Mouse (Mus musculus): ENCODE measurements around the gene Ccdc107. TPM values are rescaled to one million over a fixed set of nuclear protein-coding genes. Genes with fewer than 3 reads are reported as not detected.

Gene Ccdc107
- polyA plus RNA-seq, 1 experiment from 2014 or later = 113 TPM

- Histone ChIP-seq H3K27ac (ENCODE audit: low read length) (peak overlapping the region; percentile 89), H3K4me3 (replicated peaks; ENCODE audit: low read length) (peak overlapping the region; percentile 57), H3K36me3 (ENCODE audit: control insufficient read depth, insufficient read depth, low read length) (0 out of 2 replicates have a peak, but pooled peaks cover 4% of the 10 kb centered on the region), H3K9me3 (replicated peaks; ENCODE audit: control insufficient read depth, low read length) (no peaks in the 10 kb centered on the region), H3K4me2 (ENCODE audit: low read depth, low read length) (peak overlapping the region; percentile 64), H3K9ac (ENCODE audit: low read length) (peak overlapping the region; percentile 77), H3K4me1 (ENCODE audit: control insufficient read depth, insufficient read depth, low read length) (peaks cover 14% of the 10 kb centered on the region), H3K27me3 (ENCODE audit: control insufficient read depth, insufficient read depth, low read length) (no peaks in the 10 kb centered on the region)
- under 1% methylated on average over 47 of the region's 47 CpGs for WGBS
- ATAC-seq (ENCODE audit: insufficient read depth, low FRiP score) = peak; percentile 89
Observed at GRCm38 (mm10) chr4:43493186-43493845, 616 bp downstream of the Ccdc107 start.

- H3K27me3 ChIP-seq (ENCODE audit: control insufficient read depth, insufficient read depth, low read length) = no peaks in the 10 kb centered on the region
- H3K4me3 ChIP-seq (replicated peaks; ENCODE audit: low read length) = peak overlapping the region; percentile 57
- peak overlapping the region; percentile 89 for H3K27ac ChIP-seq (ENCODE audit: low read length)
- peak overlapping the region; percentile 77 for H3K9ac ChIP-seq (ENCODE audit: low read length)
- 1% methylated on average over 9 of the region's 9 CpGs for WGBS
- ATAC-seq (ENCODE audit: insufficient read depth, low FRiP score) = no peak
- peaks cover 14% of the 10 kb centered on the region for H3K4me1 ChIP-seq (ENCODE audit: control insufficient read depth, insufficient read depth, low read length)
- peak overlapping the region; percentile 64 for H3K4me2 ChIP-seq (ENCODE audit: low read depth, low read length)
- H3K36me3 ChIP-seq (ENCODE audit: control insufficient read depth, insufficient read depth, low read length) = 0 out of 2 replicates have a peak, but pooled peaks cover 4% of the 10 kb centered on the region
- no peaks in the 10 kb centered on the region for H3K9me3 ChIP-seq (replicated peaks; ENCODE audit: control insufficient read depth, low read length)
Observed at GRCm38 (mm10) chr4:43493846-43494240, 1.1 kb downstream of the Ccdc107 start.

GRCm38 (mm10) chr4:43496587-43496986 is 3.9 kb downstream of the Ccdc107 start:
- no peak for ATAC-seq (ENCODE audit: insufficient read depth, low FRiP score)
- Histone ChIP-seq H3K27me3 (ENCODE audit: control insufficient read depth, insufficient read depth, low read length) (no peaks in the 10 kb centered on the region), H3K9ac (ENCODE audit: low read length) (no peak overlapping the region), H3K4me3 (replicated peaks; ENCODE audit: low read length) (no peak overlapping the region), H3K27ac (ENCODE audit: low read length) (peak overlapping the region; percentile 64; the same call in 1 of the 2 replicates), H3K4me1 (ENCODE audit: control insufficient read depth, insufficient read depth, low read length) (peaks cover 20% of the 10 kb centered on the region), H3K36me3 (ENCODE audit: control insufficient read depth, insufficient read depth, low read length) (0 out of 2 replicates have a peak, but pooled peaks cover 4% of the 10 kb centered on the region), H3K9me3 (replicated peaks; ENCODE audit: control insufficient read depth, low read length) (no peaks in the 10 kb centered on the region), H3K4me2 (ENCODE audit: low read depth, low read length) (no peak overlapping the region)
- WGBS = 68% methylated on average over 6 of the region's 6 CpGs

- H3K27me3 ChIP-seq (ENCODE audit: control insufficient read depth, insufficient read depth, low read length) = no peaks in the 10 kb centered on the region
- WGBS = 92% methylated on average over 8 of the region's 8 CpGs
- H3K4me2 ChIP-seq (ENCODE audit: low read depth, low read length) = peak overlapping the region; percentile 88
- peaks cover 20% of the 10 kb centered on the region for H3K4me1 ChIP-seq (ENCODE audit: control insufficient read depth, insufficient read depth, low read length)
- H3K27ac ChIP-seq (ENCODE audit: low read length) = no peak overlapping the region
- no peaks in the 10 kb centered on the region for H3K9me3 ChIP-seq (replicated peaks; ENCODE audit: control insufficient read depth, low read length)
- no peak overlapping the region for H3K4me3 ChIP-seq (replicated peaks; ENCODE audit: low read length)
- no peak overlapping the region for H3K9ac ChIP-seq (ENCODE audit: low read length)
- ATAC-seq (ENCODE audit: insufficient read depth, low FRiP score) = no peak
- 0 out of 2 replicates have a peak, but pooled peaks cover 4% of the 10 kb centered on the region for H3K36me3 ChIP-seq (ENCODE audit: control insufficient read depth, insufficient read depth, low read length)
Observed at GRCm38 (mm10) chr4:43497405-43497804, 4.7 kb downstream of the Ccdc107 start.

- no peak for ATAC-seq (ENCODE audit: insufficient read depth, low FRiP score)
- H3K9ac ChIP-seq (ENCODE audit: low read length) = peak overlapping the region; percentile 78
Observed at GRCm38 (mm10) chr4:43497946-43498345, 5.2 kb downstream of the Ccdc107 start.

GRCm38 (mm10) chr4:43498983-43499382 is 6.3 kb downstream of the Ccdc107 start:
- peak overlapping the region; percentile 88 for H3K4me2 ChIP-seq (ENCODE audit: low read depth, low read length)
- WGBS = 14% methylated on average over 8 of the region's 8 CpGs
- peak overlapping the region; percentile 68 for H3K27ac ChIP-seq (ENCODE audit: low read length)
- no peaks in the 10 kb centered on the region for H3K9me3 ChIP-seq (replicated peaks; ENCODE audit: control insufficient read depth, low read length)
- no peaks in the 10 kb centered on the region for H3K27me3 ChIP-seq (ENCODE audit: control insufficient read depth, insufficient read depth, low read length)
- H3K9ac ChIP-seq (ENCODE audit: low read length) = peak overlapping the region; percentile 78
- ATAC-seq (ENCODE audit: insufficient read depth, low FRiP score) = peak; percentile 10; the same call in 1 of the 2 replicates
- H3K36me3 ChIP-seq (ENCODE audit: control insufficient read depth, insufficient read depth, low read length) = 0 out of 2 replicates have a peak, but pooled peaks cover 4% of the 10 kb centered on the region
- H3K4me3 ChIP-seq (replicated peaks; ENCODE audit: low read length) = peak overlapping the region; percentile 69
- peaks cover 20% of the 10 kb centered on the region for H3K4me1 ChIP-seq (ENCODE audit: control insufficient read depth, insufficient read depth, low read length)

More at GRCm38 (mm10) chr4:43497946-43498345, 5.2 kb downstream of the Ccdc107 start:
- Histone ChIP-seq H3K4me2 (ENCODE audit: low read depth, low read length) (peak overlapping the region; percentile 88), H3K27ac (ENCODE audit: low read length) (no peak overlapping the region), H3K9me3 (replicated peaks; ENCODE audit: control insufficient read depth, low read length) (no peaks in the 10 kb centered on the region), H3K27me3 (ENCODE audit: control insufficient read depth, insufficient read depth, low read length) (no peaks in the 10 kb centered on the region), H3K4me3 (replicated peaks; ENCODE audit: low read length) (peak overlapping the region; percentile 69), H3K36me3 (ENCODE audit: control insufficient read depth, insufficient read depth, low read length) (0 out of 2 replicates have a peak, but pooled peaks cover 4% of the 10 kb centered on the region), H3K4me1 (ENCODE audit: control insufficient read depth, insufficient read depth, low read length) (peaks cover 20% of the 10 kb centered on the region)
- 63% methylated on average over 4 of the region's 4 CpGs for WGBS

- peak; percentile 86 for ATAC-seq (ENCODE audit: insufficient read depth, low FRiP score)
- Histone ChIP-seq H3K4me3 (replicated peaks; ENCODE audit: low read length) (peak within 1 kb of the TSS; percentile 69), H3K27me3 (ENCODE audit: control insufficient read depth, insufficient read depth, low read length) (no peaks in the 10 kb centered on the region), H3K9me3 (replicated peaks; ENCODE audit: control insufficient read depth, low read length) (no peaks in the 10 kb centered on the region), H3K36me3 (ENCODE audit: control insufficient read depth, insufficient read depth, low read length) (0 out of 2 replicates have a peak, but pooled peaks cover 4% of the 10 kb centered on the region), H3K27ac (ENCODE audit: low read length) (peak within 1 kb of the TSS; percentile 68), H3K4me1 (ENCODE audit: control insufficient read depth, insufficient read depth, low read length) (peaks cover 19% of the 10 kb centered on the region; the same call in 1 of the 2 replicates), H3K9ac (ENCODE audit: low read length) (peak within 1 kb of the TSS; percentile 78), H3K4me2 (ENCODE audit: low read depth, low read length) (peak within 1 kb of the TSS; percentile 88)
- whole genome bisulfite sequencing = 7% methylated on average over 50 of the region's 50 CpGs
Observed at GRCm38 (mm10) chr4:43499407-43500333, 7.0 kb downstream of the Ccdc107 start, which contains the start of gene Arhgef39. Gene Arhgef39 (minus strand): TSS chr4:43499695.

- Histone ChIP-seq H3K4me3 (replicated peaks; ENCODE audit: low read length) (no peak overlapping the region), H3K27me3 (ENCODE audit: control insufficient read depth, insufficient read depth, low read length) (no peaks in the 10 kb centered on the region), H3K9me3 (replicated peaks; ENCODE audit: control insufficient read depth, low read length) (no peaks in the 10 kb centered on the region), H3K4me1 (ENCODE audit: control insufficient read depth, insufficient read depth, low read length) (peaks cover 13% of the 10 kb centered on the region; the same call in 1 of the 2 replicates), H3K36me3 (ENCODE audit: control insufficient read depth, insufficient read depth, low read length) (no peaks in the 10 kb centered on the region), H3K4me2 (ENCODE audit: low read depth, low read length) (no peak overlapping the region), H3K27ac (ENCODE audit: low read length) (no peak overlapping the region), H3K9ac (ENCODE audit: low read length) (no peak overlapping the region)
- WGBS = 64% methylated on average over 2 of the region's 2 CpGs
- no peak for ATAC-seq (ENCODE audit: insufficient read depth, low FRiP score)
Observed at GRCm38 (mm10) chr4:43503041-43503440, 10.3 kb downstream of the Ccdc107 start.

All from stomach, embryonic 16.5 days (tissue).